Comparison of ENCODE assay signal across 19 mouse cellular contexts in the genomic region with DNA sequence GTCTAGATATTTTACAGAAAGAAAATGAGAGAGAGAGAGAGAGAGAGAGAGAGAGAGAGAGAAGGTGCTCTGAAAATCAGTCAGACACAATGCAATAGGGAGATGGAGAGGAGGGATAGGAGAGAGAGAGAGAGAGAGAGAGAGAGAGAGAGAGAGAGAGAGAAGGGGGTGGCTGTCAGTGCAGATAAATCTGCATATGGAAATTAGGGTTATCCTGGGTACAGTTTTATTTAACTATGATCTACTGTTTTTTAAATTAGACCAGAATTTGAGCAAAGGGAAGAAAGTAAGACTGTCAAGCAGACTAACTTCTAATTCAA.
A peak's percentile ranks its signal among the peaks of the same experiment; 100 is the strongest.
DNase-seq lines count a peak whose midpoint lies in the region; ATAC-seq and TF ChIP-seq lines count a peak whose summit lies in the region.
"Had no signal": no experiment of that assay in that cellular context is flagged by ENCODE, and none has a peak within 500 bp of the region (broad histone marks: within the 10 kb centered on the region; RNA-seq: fewer than 3 reads in every experiment).

No protein-coding gene starts in this region.

- peak; percentile 17; the same call in 1 of the 2 replicates for ATAC-seq in forebrain, embryonic 15.5 days (replicated peaks)
- no peak for ATAC-seq in hindbrain, embryonic 15.5 days (ENCODE audit: low FRiP score, low read depth)
- peak; percentile 62; the same call in 1 of the 2 replicates for ATAC-seq in midbrain, embryonic 15.5 days (replicated peaks)
- no peak for ATAC-seq in CD4-positive, CD25-positive, alpha-beta regulatory T cell, adult 4 months
- ATAC-seq: intestine, postnatal 0 days had no signal

- no peak for DNase-seq in thymus, postnatal 0 days (ENCODE audit: low spot score)
- no peak for DNase-seq in gastrocnemius, adult 18-20 months (ENCODE audit: low spot score)
- no peak for DNase-seq in left cerebral cortex, postnatal 25 days (ENCODE audit: low spot score in 2 of 2)
- DNase-seq: adrenal gland, postnatal 36 days; cerebellum, postnatal 14 days; heart, postnatal 4 days; kidney, postnatal 10 days; spleen, adult 18-20 months; thymus, adult 2 months had no signal

- intact Hi-C loops in left cerebral cortex, postnatal 25 days (cut with DNase I): no loop called here

- H3K9me3 ChIP-seq in forebrain, embryonic 15.5 days: no peaks in the 10 kb centered on the region
- H3K9me3 ChIP-seq in hindbrain, embryonic 15.5 days: no peaks in the 10 kb centered on the region
- no peaks in the 10 kb centered on the region for H3K9me3 ChIP-seq in midbrain, embryonic 15.5 days
- H3K9me3 ChIP-seq: heart, embryonic 13.5 days; limb, embryonic 13.5 days; stomach, embryonic 15.5 days had no signal

- no peak for TF ChIP-seq CTCF in cortical plate, adult 2 months (IDR thresholded peaks at IDR 0.05; ENCODE audit: extremely low read depth, insufficient read depth, low read length)

- H3K4me3 ChIP-seq in cortical plate, adult 2 months (ENCODE audit: insufficient read depth, low read length): peak overlapping the region; percentile 43
- peak overlapping the region; percentile 41 for H3K4me3 ChIP-seq in forebrain, embryonic 15.5 days
- H3K4me3 ChIP-seq in hindbrain, embryonic 15.5 days: peak overlapping the region; percentile 35
- H3K4me3 ChIP-seq in midbrain, embryonic 15.5 days: peak overlapping the region; percentile 37
- H3K4me3 ChIP-seq: heart, embryonic 13.5 days; limb, embryonic 13.5 days; stomach, embryonic 15.5 days had no signal

- TF ChIP-seq POLR2A in cortical plate, adult 2 months (IDR thresholded peaks at IDR 0.05; ENCODE audit: extremely low read depth, insufficient read depth, low read length): no peak

- no peaks in the 10 kb centered on the region for H3K4me1 ChIP-seq in cortical plate, adult 2 months (ENCODE audit: control insufficient read depth, insufficient read depth, low read length)
- peaks cover 24% of the 10 kb centered on the region for H3K4me1 ChIP-seq in forebrain, embryonic 15.5 days
- peaks cover 4% of the 10 kb centered on the region for H3K4me1 ChIP-seq in hindbrain, embryonic 15.5 days (replicated peaks)
- H3K4me1 ChIP-seq in midbrain, embryonic 15.5 days: peaks cover 6% of the 10 kb centered on the region; the same call in 1 of the 2 replicates
- H3K4me1 ChIP-seq: heart, embryonic 13.5 days; limb, embryonic 13.5 days; stomach, embryonic 15.5 days had no signal

- H3K27ac ChIP-seq in cortical plate, adult 2 months (ENCODE audit: insufficient read depth, low read length): no peak overlapping the region
- peak overlapping the region; percentile 80 for H3K27ac ChIP-seq in forebrain, embryonic 15.5 days (replicated peaks)
- 0 out of 2 replicates have a peak overlapping the region, but pooled peaks have one; percentile 8 for H3K27ac ChIP-seq in hindbrain, embryonic 15.5 days (replicated peaks)
- H3K27ac ChIP-seq in midbrain, embryonic 15.5 days: peak overlapping the region; percentile 69
- H3K27ac ChIP-seq: heart, embryonic 13.5 days; limb, embryonic 13.5 days; liver, embryonic 14.5 days; stomach, embryonic 15.5 days had no signal

- H3K9ac ChIP-seq in forebrain, embryonic 15.5 days (replicated peaks): peak overlapping the region; percentile 49
- peak overlapping the region; percentile 30; the same call in 1 of the 2 replicates for H3K9ac ChIP-seq in hindbrain, embryonic 15.5 days
- peak overlapping the region; percentile 49; the same call in 1 of the 2 replicates for H3K9ac ChIP-seq in midbrain, embryonic 15.5 days
- H3K9ac ChIP-seq: heart, embryonic 13.5 days; limb, embryonic 13.5 days; liver, embryonic 14.5 days; stomach, embryonic 15.5 days had no signal

- peak overlapping the region; percentile 40 for H3K4me2 ChIP-seq in forebrain, embryonic 15.5 days (replicated peaks)
- H3K4me2 ChIP-seq in hindbrain, embryonic 15.5 days: peak overlapping the region; percentile 43
- H3K4me2 ChIP-seq in midbrain, embryonic 15.5 days: peak overlapping the region; percentile 46
- H3K4me2 ChIP-seq: heart, embryonic 13.5 days; limb, embryonic 13.5 days; stomach, embryonic 15.5 days had no signal

- no peaks in the 10 kb centered on the region for H3K36me3 ChIP-seq in forebrain, embryonic 15.5 days
- H3K36me3 ChIP-seq in hindbrain, embryonic 15.5 days: no peaks in the 10 kb centered on the region
- H3K36me3 ChIP-seq in midbrain, embryonic 15.5 days (replicated peaks): no peaks in the 10 kb centered on the region
- H3K36me3 ChIP-seq: heart, embryonic 13.5 days; limb, embryonic 13.5 days; stomach, embryonic 15.5 days had no signal

- H3K27me3 ChIP-seq in forebrain, embryonic 15.5 days: no peaks in the 10 kb centered on the region
- no peaks in the 10 kb centered on the region for H3K27me3 ChIP-seq in hindbrain, embryonic 15.5 days
- no peaks in the 10 kb centered on the region for H3K27me3 ChIP-seq in midbrain, embryonic 15.5 days (replicated peaks)
- H3K27me3 ChIP-seq: heart, embryonic 13.5 days; limb, embryonic 13.5 days; stomach, embryonic 15.5 days had no signal

Comparison
In these comparisons a context has a peak if more than half of its experiments do, and no peak if none do; other contexts are left out.
1. ATAC-seq: peak in forebrain, embryonic 15.5 days (single experiment) and midbrain, embryonic 15.5 days (single experiment); none in hindbrain, embryonic 15.5 days (single experiment) and CD4-positive, CD25-positive, alpha-beta regulatory T cell, adult 4 months (single experiment).
2. Peak in every context shown above with its lines, with median percentiles within 50 percentile points of each other: H3K4me3 ChIP-seq, H3K4me2 ChIP-seq and H3K9ac ChIP-seq.